ENCODE assay signal across 8 mouse cellular contexts in genomic region chr5:129500722-129501634, GRCm38 (mm10). TPM values are rescaled to one million over a fixed set of nuclear protein-coding genes. Genes with fewer than 3 reads are reported as not detected.
DNase-seq lines count a peak whose midpoint lies in the region; ATAC-seq lines count a peak whose summit lies in the region.

Sfswap (plus strand) TSS chr5:129501221.

- peak; percentile 76 for DNase-seq in MEL-GATA-1-ER (ENCODE audit: extremely low read depth, low read depth)
- peak; percentile 90 for DNase-seq in cerebellum, adult 8-10 months
- peak; percentile 61 to 88 for DNase-seq in frontal cortex, adult 2 months (ENCODE audit: extremely low spot score in 1 of 2, low spot score in 1 of 2)
- DNase-seq in hindbrain, embryonic 11.5 days (ENCODE audit: low spot score) = peak; percentile 84
- DNase-seq in layer of hippocampus, postnatal 10 days (ENCODE audit: low spot score in 2 of 2) = peak; percentile 87
- DNase-seq in lung, postnatal 10 days = peak; percentile 84
- DNase-seq in ovary, postnatal 36 days (ENCODE audit: low spot score) = peak; percentile 73
- peak; percentile 81 for DNase-seq in thymus, postnatal 25 days

- peak within 1 kb of the TSS; percentile 100 for H3K4me3 ChIP-seq in hindbrain, embryonic 11.5 days (ENCODE audit: low read depth, low read length)

- H3K27ac ChIP-seq in hindbrain, embryonic 11.5 days (ENCODE audit: low read depth, low read length) = peak within 1 kb of the TSS; percentile 65

- peak within 1 kb of the TSS; percentile 87 for H3K9ac ChIP-seq in hindbrain, embryonic 11.5 days (ENCODE audit: low read depth, low read length)

- no peaks in the 10 kb centered on the region for H3K27me3 ChIP-seq in hindbrain, embryonic 11.5 days (ENCODE audit: control insufficient read depth, insufficient read depth, low read length)

- peak; percentile 75 for ATAC-seq in hindbrain, embryonic 11.5 days (ENCODE audit: low FRiP score)

- H3K36me3 ChIP-seq in hindbrain, embryonic 11.5 days (ENCODE audit: control insufficient read depth, insufficient read depth, low read length) = 0 out of 2 replicates have a peak, but pooled peaks cover 4% of the 10 kb centered on the region

- peaks cover 3% of the 10 kb centered on the region; the same call in 1 of the 2 replicates for H3K4me1 ChIP-seq in hindbrain, embryonic 11.5 days (replicated peaks; ENCODE audit: control insufficient read depth, insufficient read depth, low read length)

- under 1% methylated on average over 63 of the region's 66 CpGs for WGBS in hindbrain, embryonic 11.5 days

- no peaks in the 10 kb centered on the region for H3K9me3 ChIP-seq in hindbrain, embryonic 11.5 days (ENCODE audit: control insufficient read depth, low read length)

- H3K4me2 ChIP-seq in hindbrain, embryonic 11.5 days (replicated peaks; ENCODE audit: low read depth, low read length) = peak within 1 kb of the TSS; percentile 95

RNA-seq across cellular contexts. Expression of gene Sfswap, which starts in this region (rescaled TPM):
- polyA plus RNA-seq in frontal cortex, adult 2 months (2012; rRNA removed) = 153 and 160 TPM in 2 replicates
- polyA plus RNA-seq in hindbrain, embryonic 11.5 days (2014; fragmentation: Nextera tagmentation; extraction: Ambion mirVana) = 46.1 and 59.0 TPM in 2 replicates
- 100 to 1,000 TPM; 123 to 152 TPM for total RNA-seq in layer of hippocampus, postnatal 10 days (2021)

Comparison
In these comparisons a context has a peak if more than half of its experiments do, and no peak if none do; other contexts are left out.
1. Peak in every context shown above with its lines: DNase-seq, ATAC-seq, H3K4me3 ChIP-seq and H3K27ac ChIP-seq.